Mouse (Mus musculus) bone marrow, adult 2 months (tissue): ENCODE measurements around the gene H2al1c. TPM values are rescaled to one million over a fixed set of nuclear protein-coding genes. Genes with fewer than 3 reads are reported as not detected.
"Not testable (repeated sequence)": the region's sequence is repeated elsewhere in the genome, so short reads cannot be mapped to it uniquely, and the experiment has no call there.

ENCODE experiments used
- H3K27ac ChIP-seq: fragments of 200-500 bp; 2 replicates; pipeline ENCODE4 v1.5.1; 2012; ENCODE audit warnings: low read depth, mild to moderate bottlenecking, control low read depth, inconsistent platforms, low read length; ENCODE audit not compliant: control insufficient read depth, poor library complexity, insufficient read depth
- H3K4me1 ChIP-seq: fragments of 200-500 bp; 2 replicates; pipeline ENCODE4 v1.6.1; 2011; ENCODE audit warnings: low read length; ENCODE audit not compliant: control insufficient read depth, insufficient read depth
- H3K4me3 ChIP-seq: fragments of 200-500 bp; replicated peaks from 2 replicates; pipeline ENCODE3; 2011; ENCODE audit warnings: mild to moderate bottlenecking, low read depth, low read length, control low read depth; ENCODE audit not compliant: control insufficient read depth
- CTCF ChIP-seq: fragments of 200-500 bp; IDR thresholded peaks from 2 replicates; pipeline ENCODE4 v1.5.1; 2011; ENCODE audit warnings: low read length, control low read depth; ENCODE audit not compliant: control insufficient read depth, insufficient read depth
- POLR2A ChIP-seq: fragments of 200-500 bp; IDR thresholded peaks from 2 replicates; pipeline ENCODE4 v1.6.1; 2011; ENCODE audit warnings: low read depth, mild to moderate bottlenecking, control low read depth, low read length, borderline replicate concordance; ENCODE audit not compliant: control insufficient read depth
- whole genome bisulfite sequencing: fragments of 180-500 bp; shearing (Covaris S2); methylation state at CpG from one replicate; pipeline ENCODE4 v1.1.7; 2018; 5-methylcytosine and 5-hydroxymethylcytosine counted together
- polyA plus RNA-seq: library from polyadenylated mRNA; stranded (reverse); fragments of >200 nt; gene quantifications from 2 replicates; pipeline ENCODE4 v1.2.4, GENCODE M21; 2011; ENCODE audit warnings: low replicate concordance; ENCODE audit not compliant: missing spikeins, insufficient read depth, insufficient read length

The H2al1c gene
- polyA plus RNA-seq, result not detected in 2 replicates

GRCm38 (mm10) chrX:11305355-11305754 is at the start of gene H2al1c:
Gene H2al1c, plus strand, starts transcription at chrX:11305655.
- H3K4me1 ChIP-seq, H3K4me3 ChIP-seq, H3K27ac ChIP-seq: not testable (repeated sequence)
- 85% methylated on average over 2 of the region's 6 CpGs for WGBS

- TF ChIP-seq CTCF (no peak), POLR2A (no peak)
These were observed 40.5 kb upstream of the H2al1c start for GRCm38 (mm10) chrX:11264918-11265317.

GRCm38 (mm10) chrX:11267791-11268190 is 37.7 kb upstream of the H2al1c start:
- WGBS, result 64% methylated on average over 7 of the region's 7 CpGs
- Histone ChIP-seq H3K4me3 (no peak overlapping the region), H3K4me1 (no peaks in the 10 kb centered on the region; the same call in 1 of the 2 replicates), H3K27ac (no peak overlapping the region)
- no peak for TF ChIP-seq POLR2A
- TF ChIP-seq CTCF, result no peak

More at GRCm38 (mm10) chrX:11264918-11265317, 40.5 kb upstream of the H2al1c start:
- Histone ChIP-seq H3K27ac (no peak overlapping the region), H3K4me3 (no peak overlapping the region), H3K4me1 (no peaks in the 10 kb centered on the region)
- WGBS, result 85% methylated on average over 8 of the region's 8 CpGs

- TF ChIP-seq POLR2A (no peak), CTCF (no peak)
- 80% methylated on average over 3 of the region's 3 CpGs for WGBS
These were observed 36.4 kb upstream of the H2al1c start for GRCm38 (mm10) chrX:11269074-11269473.

GRCm38 (mm10) chrX:11273190-11273589 is 32.3 kb upstream of the H2al1c start:
- Histone ChIP-seq H3K4me1 (no peaks in the 10 kb centered on the region; the same call in 1 of the 2 replicates), H3K4me3 (no peak overlapping the region), H3K27ac (no peak overlapping the region)
- WGBS, result 72% methylated on average over 3 of the region's 3 CpGs
- TF ChIP-seq CTCF (no peak), POLR2A (no peak)

More at GRCm38 (mm10) chrX:11269074-11269473, 36.4 kb upstream of the H2al1c start:
- no peaks in the 10 kb centered on the region; the same call in 1 of the 2 replicates for H3K4me1 ChIP-seq
- no peak overlapping the region for H3K27ac ChIP-seq
- no peak overlapping the region for H3K4me3 ChIP-seq

GRCm38 (mm10) chrX:11277083-11277482 is 28.4 kb upstream of the H2al1c start:
- TF ChIP-seq POLR2A, result no peak
- TF ChIP-seq CTCF, result no peak
- Histone ChIP-seq H3K4me3 (no peak overlapping the region), H3K4me1 (no peaks in the 10 kb centered on the region), H3K27ac (no peak overlapping the region)
- WGBS, result 73% methylated on average over 6 of the region's 6 CpGs

GRCm38 (mm10) chrX:11280741-11281140 is 24.7 kb upstream of the H2al1c start:
- Histone ChIP-seq H3K4me3 (no peak overlapping the region), H3K27ac (no peak overlapping the region), H3K4me1 (no peaks in the 10 kb centered on the region)
- TF ChIP-seq CTCF (no peak), POLR2A (no peak)
- WGBS, result 37% methylated on average over 2 of the region's 2 CpGs

GRCm38 (mm10) chrX:11288306-11288882 is 17.1 kb upstream of the H2al1c start:
- H3K27ac ChIP-seq, result no peak overlapping the region
- TF ChIP-seq CTCF (no peak), POLR2A (no peak)
- no peaks in the 10 kb centered on the region for H3K4me1 ChIP-seq
- no peak overlapping the region for H3K4me3 ChIP-seq
- WGBS, result 70% methylated on average over 14 of the region's 14 CpGs

- Histone ChIP-seq H3K27ac (no peak overlapping the region), H3K4me1 (no peaks in the 10 kb centered on the region), H3K4me3 (no peak overlapping the region)
- TF ChIP-seq POLR2A (no peak), CTCF (no peak)
- 52% methylated on average over 4 of the region's 4 CpGs for WGBS
These were observed 16.2 kb upstream of the H2al1c start for GRCm38 (mm10) chrX:11289244-11289643.

GRCm38 (mm10) chrX:11298957-11299356 is 6.5 kb upstream of the H2al1c start, which contains the start of gene H2al1a:
Gene H2al1a, plus strand, starts transcription at chrX:11299257.
- no CpG with 5 or more reads among the region's 3 CpGs for WGBS
- not testable (repeated sequence) for H3K27ac ChIP-seq, H3K4me1 ChIP-seq, H3K4me3 ChIP-seq

- not testable (repeated sequence) for H3K27ac ChIP-seq, H3K4me3 ChIP-seq, H3K4me1 ChIP-seq
- 88% methylated on average over 1 of the region's 3 CpGs for WGBS
These were observed 3.3 kb upstream of the H2al1c start, which contains the start of gene H2al1b for GRCm38 (mm10) chrX:11302132-11302531. Gene H2al1b, plus strand, starts transcription at chrX:11302432.

GRCm38 (mm10) chrX:11308524-11308923 is 3.1 kb downstream of the H2al1c start, which contains the start of gene H2al1d:
Gene H2al1d, plus strand, starts transcription at chrX:11308824.
- H3K27ac ChIP-seq, H3K4me3 ChIP-seq, H3K4me1 ChIP-seq: not testable (repeated sequence)
- WGBS, result no CpG with 5 or more reads among the region's 6 CpGs
